Mouse (Mus musculus): ENCODE results near the gene Stac2. TPM values are rescaled to one million over a fixed set of nuclear protein-coding genes. Genes with fewer than 3 reads are reported as not detected.

Stac2 gene
- total and polyA plus RNA-seq, 3 experiments = 0.07 TPM; not detected in 2

DNA sequence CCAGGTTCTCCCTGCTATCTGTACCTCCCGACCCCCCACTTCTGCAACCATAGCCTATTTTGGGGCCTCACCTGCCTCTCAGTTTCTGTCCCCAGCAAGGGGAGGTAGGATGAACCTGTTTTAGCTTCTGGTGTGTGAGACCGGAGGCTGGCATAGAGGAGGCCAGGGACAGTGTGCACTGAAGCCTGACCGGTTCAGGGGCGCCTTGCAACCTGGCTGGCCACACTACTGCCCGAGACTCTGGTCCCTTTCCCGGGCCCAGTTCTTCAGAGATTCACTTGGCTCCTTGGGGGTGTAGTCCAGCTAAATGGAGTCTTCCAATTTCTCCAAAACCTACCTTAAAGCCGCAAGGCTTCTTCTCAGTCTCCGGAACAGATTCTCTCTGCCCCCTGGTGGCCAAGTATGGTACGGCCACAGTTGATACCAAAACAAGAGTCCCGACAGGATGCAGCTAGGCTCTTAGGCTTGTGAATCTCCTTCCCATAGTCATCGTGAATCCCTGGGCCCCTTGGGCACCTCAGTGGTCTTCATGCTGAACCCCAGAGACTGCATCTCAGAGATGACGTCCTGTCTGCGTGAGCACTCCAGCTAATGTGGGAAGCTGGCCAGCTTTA lies 22.0 kb upstream of the Stac2 start (continued):
- TF ChIP-seq ZKSCAN1 (IDR thresholded peaks at IDR 0.05; ENCODE audit: borderline replicate concordance, low read depth, low read length) (no peak), MAFK (IDR thresholded peaks at IDR 0.05; ENCODE audit: insufficient replicate concordance, low read length) (no peak), TBP (conservative IDR thresholded peaks at IDR 0.05; ENCODE audit: low read depth, low read length) (no peak), E2F4 (IDR thresholded peaks at IDR 0.05; ENCODE audit: insufficient replicate concordance, low read depth, low read length) (no peak), UBTF (IDR thresholded peaks at IDR 0.05; ENCODE audit: low read depth, low read length) (no peak), JUND (conservative IDR thresholded peaks at IDR 0.05; ENCODE audit: low read depth, low read length) (peak; percentile 45), ZC3H11A (IDR thresholded peaks at IDR 0.05; ENCODE audit: low read depth, low read length) (peak; percentile 87), PAX5 (IDR thresholded peaks at IDR 0.05; ENCODE audit: low read length) (no peak), ELF1 (IDR thresholded peaks at IDR 0.05; ENCODE audit: low read depth, low read length) (no peak), NELFE (IDR thresholded peaks at IDR 0.05; ENCODE audit: low read depth, low read length) (peak; percentile 58; the same call in 1 of the 2 replicates)

DNA sequence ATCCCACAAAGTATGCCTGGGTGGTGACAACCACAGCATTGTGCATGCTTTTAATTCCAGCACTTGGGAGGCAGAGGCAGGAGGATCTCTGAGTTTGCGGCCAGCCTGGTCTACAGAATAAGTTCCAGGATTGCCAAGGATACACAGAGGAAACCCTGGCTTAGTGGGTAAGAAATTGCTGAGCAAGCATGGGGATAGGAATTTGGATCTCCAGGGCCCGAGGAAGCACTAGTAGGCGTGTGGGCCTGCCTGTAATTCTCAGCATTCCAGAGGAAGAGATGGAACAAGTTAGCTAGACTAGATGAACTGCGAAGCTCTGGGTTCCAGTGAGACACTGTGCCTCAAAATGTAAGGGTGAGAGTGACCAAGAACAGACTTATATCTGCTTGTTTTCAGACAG lies 20.2 kb upstream of the Stac2 start:
- Histone ChIP-seq H3K4me1 (ENCODE audit: control insufficient read depth in 1 of 2, insufficient read depth in 2 of 2) (peaks cover 0 to 13% of the 10 kb centered on the region in 2 experiments; a peak in 2 of 4 replicates), H3K79me2 (replicated peaks; ENCODE audit: control insufficient read depth, extremely low read depth, insufficient read depth, poor library complexity, severe bottlenecking) (no peaks in the 10 kb centered on the region), H3K36me3 (replicated peaks in 1 of 2; ENCODE audit: control insufficient read depth in 1 of 2, insufficient read depth in 1 of 2, low read length in 1 of 2) (no peaks in the 10 kb centered on the region), H3K27ac (ENCODE audit: insufficient read depth, low read depth) (no peak overlapping the region), H3K9me3 (replicated peaks; ENCODE audit: low read length) (no peaks in the 10 kb centered on the region), H3K27me3 (replicated peaks) (peaks cover 10% of the 10 kb centered on the region), H3K9ac (ENCODE audit: insufficient read depth, low read depth) (no peak overlapping the region), H3K4me2 (ENCODE audit: insufficient read depth, low read depth, poor library complexity, severe bottlenecking) (no peak overlapping the region), H3K4me3 (replicated peaks in 1 of 3; ENCODE audit: low read depth in 2 of 3, low read length in 2 of 3, poor library complexity in 1 of 3) (no peak overlapping the region)
- DNase-seq (ENCODE audit: extremely low read depth) = no peak
- dilution Hi-C loops (cut with MboI; ENCODE audit: extremely low pct_ligation_motif_present, extremely low pct_unique_long_range_greater_than_20kb, low sequenced_read_pairs) (no loop called here), in situ Hi-C loops (cut with MboI; ENCODE audit: low pct_ligation_motif_present, low pct_unique_long_range_greater_than_20kb, low sequenced_read_pairs) (no loop called here)
- no peak for TF ChIP-seq MYC (IDR thresholded peaks at IDR 0.05; ENCODE audit: low read depth, low read length)
- no peak for TF ChIP-seq MEF2A (IDR thresholded peaks at IDR 0.05; ENCODE audit: borderline replicate concordance, low read depth, low read length)
- TF ChIP-seq TBP (conservative IDR thresholded peaks at IDR 0.05; ENCODE audit: low read depth, low read length) = no peak
- TF ChIP-seq ELF1 (IDR thresholded peaks at IDR 0.05; ENCODE audit: low read depth, low read length) = no peak
- no peak for TF ChIP-seq MXI1 (IDR thresholded peaks at IDR 0.05; ENCODE audit: low read depth, low read length)
- 0 out of 2 replicates have a peak, but pooled peaks have one; percentile 24 for TF ChIP-seq MAFK (IDR thresholded peaks at IDR 0.05; ENCODE audit: insufficient replicate concordance, low read length)
- TF ChIP-seq EP300 (IDR thresholded peaks at IDR 0.05; ENCODE audit: low read length) = no peak

DNA sequence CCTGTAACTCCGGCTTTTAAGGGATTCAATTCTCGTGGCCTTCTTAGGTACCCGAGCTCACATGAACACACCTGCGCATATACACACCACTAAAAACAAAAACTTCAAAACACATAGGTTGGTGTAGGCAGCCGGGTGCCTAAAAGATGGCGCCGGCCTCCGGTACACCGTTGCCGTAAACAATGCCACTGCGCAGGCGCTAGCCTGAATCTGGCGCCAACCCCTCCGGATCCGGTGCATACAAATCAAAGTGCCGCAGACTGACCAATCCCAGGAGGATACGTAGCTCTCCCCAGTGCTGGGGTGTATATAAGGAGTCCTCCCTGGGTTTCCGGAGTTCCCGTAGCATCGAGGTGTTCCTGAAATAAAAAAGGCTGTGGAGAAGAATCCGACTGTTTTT lies 14.0 kb upstream of the Stac2 start:
- Histone ChIP-seq H3K4me2 (ENCODE audit: insufficient read depth, low read depth, poor library complexity, severe bottlenecking) (no peak overlapping the region), H3K36me3 (replicated peaks in 1 of 2; ENCODE audit: control insufficient read depth in 1 of 2, insufficient read depth in 1 of 2, low read length in 1 of 2) (no peaks in the 10 kb centered on the region), H3K9me3 (replicated peaks; ENCODE audit: low read length) (no peaks in the 10 kb centered on the region), H3K4me3 (replicated peaks in 1 of 3; ENCODE audit: low read depth in 2 of 3, low read length in 2 of 3, poor library complexity in 1 of 3) (no peak overlapping the region), H3K9ac (ENCODE audit: insufficient read depth, low read depth) (no peak overlapping the region), H3K4me1 (ENCODE audit: control insufficient read depth in 1 of 2, insufficient read depth in 2 of 2) (peaks cover 2 to 4% of the 10 kb centered on the region in 2 experiments; a peak in 3 of 4 replicates), H3K27ac (ENCODE audit: insufficient read depth, low read depth) (no peak overlapping the region), H3K79me2 (replicated peaks; ENCODE audit: control insufficient read depth, extremely low read depth, insufficient read depth, poor library complexity, severe bottlenecking) (no peaks in the 10 kb centered on the region), H3K27me3 (replicated peaks) (no peaks in the 10 kb centered on the region)
- TF ChIP-seq BHLHE40 (IDR thresholded peaks at IDR 0.05; ENCODE audit: low read depth, low read length) (no peak), MAFK (IDR thresholded peaks at IDR 0.05; ENCODE audit: insufficient replicate concordance, low read length) (no peak), NRF1 (IDR thresholded peaks at IDR 0.05; ENCODE audit: low read depth, low read length) (no peak)
- dilution Hi-C loops (cut with MboI; ENCODE audit: extremely low pct_ligation_motif_present, extremely low pct_unique_long_range_greater_than_20kb, low sequenced_read_pairs) (no loop called here), in situ Hi-C loops (cut with MboI; ENCODE audit: low pct_ligation_motif_present, low pct_unique_long_range_greater_than_20kb, low sequenced_read_pairs) (no loop called here)
- DNase-seq (ENCODE audit: extremely low read depth) = no peak
